Mouse (Mus musculus) kidney, adult 18-20 months (tissue): ENCODE measurements at regions not wholly inside any gene's neighbourhood (a gene's known extent, or its start where the extent isn't known, plus 50 kb on each side); places are given as distances from the start of the nearest gene placed in this dataset.
A peak's percentile ranks its signal among the peaks of the same experiment; 100 is the strongest.

ENCODE experiments used
- DNase-seq: peaks from one replicate; pipeline ENCODE4 v3.0.0; 2021

DNA sequence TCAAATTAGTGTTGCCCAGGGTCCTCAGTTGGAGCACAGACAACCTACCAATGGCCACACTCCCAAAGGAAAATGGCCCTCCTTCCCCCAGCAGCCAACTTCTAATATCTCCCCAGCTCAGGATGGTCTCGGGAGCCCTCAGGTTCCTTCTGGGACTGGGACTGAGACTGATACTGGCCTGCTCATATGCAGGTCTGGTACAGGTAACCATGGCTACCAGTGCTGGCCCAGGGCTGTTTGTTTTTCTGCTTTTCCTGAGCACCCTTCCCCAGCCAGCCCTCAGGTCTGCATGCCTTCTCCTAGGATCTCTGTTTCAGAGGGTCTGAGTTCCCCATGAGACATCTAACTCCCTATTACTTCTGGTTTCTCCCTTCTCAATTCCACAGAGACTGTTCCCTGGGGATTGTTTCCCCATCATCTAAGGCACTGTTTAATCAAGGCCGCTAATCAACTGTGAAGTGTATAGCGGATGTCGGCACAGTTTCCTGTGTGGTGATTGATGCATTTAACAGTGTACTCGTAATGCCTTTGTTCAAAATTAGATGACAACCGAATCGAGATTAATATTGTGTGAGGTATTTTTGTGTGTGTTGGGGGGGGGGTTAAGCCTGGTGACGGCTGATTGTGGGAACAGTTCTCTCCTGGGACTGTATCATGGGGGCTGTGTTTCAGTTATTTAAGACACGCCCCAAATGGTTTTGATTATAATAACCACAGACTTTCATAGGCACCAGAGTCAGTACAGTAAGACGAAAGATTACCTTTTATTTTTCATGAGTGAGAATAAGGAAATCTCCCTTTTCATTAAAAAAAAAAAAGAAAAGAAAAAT is 120.8 kb upstream of the Lmcd1 start:
- no peak for DNase-seq

DNA sequence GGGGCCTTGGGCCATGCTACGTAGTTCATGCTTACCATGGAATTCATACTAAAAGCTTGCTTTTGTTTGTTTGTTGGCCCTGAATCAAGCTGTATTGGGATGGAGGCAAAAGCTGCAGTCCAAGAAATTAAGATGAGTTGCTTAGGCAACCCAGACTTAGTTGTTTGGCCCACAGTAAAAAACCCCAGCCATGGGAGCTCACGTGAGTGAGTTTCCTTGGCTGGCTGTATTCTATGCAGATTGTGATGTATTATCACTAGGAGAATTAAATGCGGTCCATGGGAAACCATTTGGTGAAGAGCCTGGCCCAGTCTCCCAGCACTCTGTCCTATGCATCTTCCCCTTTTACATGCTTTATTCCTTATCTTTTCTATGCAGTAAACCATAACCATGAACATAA is 106.1 kb upstream of the Lmcd1 start:
- no peak for DNase-seq

- no peak for DNase-seq
Observed at GRCm38 (mm10) chr6:112176344-112176743, 97.2 kb upstream of the Lmcd1 start.

GRCm38 (mm10) chr6:112187636-112188035 is 85.9 kb upstream of the Lmcd1 start:
- no peak for DNase-seq

DNA sequence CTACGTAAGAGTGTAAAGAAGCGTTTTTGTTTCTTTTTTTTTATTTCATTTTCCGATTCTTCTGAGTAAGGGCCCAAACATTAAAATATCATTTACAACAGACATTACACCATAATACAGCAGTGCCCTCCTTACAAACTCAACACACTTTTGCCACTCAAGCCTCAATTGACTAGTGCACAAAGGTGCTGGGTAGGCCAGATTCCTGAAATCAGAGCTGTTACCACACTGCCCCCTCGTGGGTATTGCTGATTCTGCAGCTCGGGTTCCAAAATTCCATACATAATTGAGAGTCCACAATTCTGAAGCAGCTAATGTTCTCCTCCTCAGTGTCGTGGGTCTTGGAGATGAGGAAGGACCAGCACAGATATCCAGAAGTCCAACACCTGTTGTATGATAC is 82.5 kb upstream of the Lmcd1 start:
- DNase-seq = peak; percentile 69

DNA sequence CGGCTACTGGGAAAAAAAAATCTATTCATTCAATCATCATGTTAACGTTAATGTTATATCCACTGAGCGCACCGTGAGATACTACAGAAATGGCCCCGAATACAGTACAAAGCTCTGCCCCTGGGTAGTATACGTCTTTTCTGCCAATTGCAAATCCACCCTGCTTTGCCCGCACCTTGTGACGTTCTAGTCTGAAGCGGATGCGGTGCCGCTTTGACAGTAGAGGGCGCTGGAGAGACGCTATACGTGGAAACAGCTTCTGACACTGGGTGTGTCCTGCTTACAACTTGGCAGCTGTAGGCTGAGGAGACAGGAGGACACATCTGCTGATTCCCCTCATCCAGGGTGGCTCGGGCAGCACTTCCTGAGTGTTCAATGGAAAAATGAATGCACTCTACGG is 76.1 kb upstream of the Lmcd1 start:
- peak; percentile 77 for DNase-seq

GRCm38 (mm10) chr6:112199241-112199640 is 74.3 kb upstream of the Lmcd1 start:
- DNase-seq = no peak

- DNase-seq = no peak
Observed at GRCm38 (mm10) chr6:112202120-112202519, 71.4 kb upstream of the Lmcd1 start.

DNA sequence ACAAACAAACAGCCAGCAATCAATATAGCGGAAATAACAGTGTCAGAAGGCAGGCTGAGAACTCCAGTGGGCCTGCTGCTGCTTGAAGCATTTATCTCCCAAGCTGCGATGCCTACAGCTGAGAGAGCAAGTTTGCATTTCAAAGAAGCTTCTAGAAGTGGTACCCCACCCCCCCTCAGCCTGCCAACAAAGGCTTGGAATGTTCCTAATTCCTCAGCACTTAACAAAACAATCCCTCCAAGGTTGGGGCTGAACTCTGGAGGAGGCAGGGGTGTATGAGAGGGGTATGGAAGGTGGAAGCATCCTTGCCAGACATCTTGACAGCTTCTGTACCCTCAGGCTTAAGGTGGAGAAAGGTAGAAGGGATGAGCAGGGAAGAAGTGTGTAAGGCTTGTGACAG is 70.2 kb upstream of the Lmcd1 start:
- no peak for DNase-seq

DNA sequence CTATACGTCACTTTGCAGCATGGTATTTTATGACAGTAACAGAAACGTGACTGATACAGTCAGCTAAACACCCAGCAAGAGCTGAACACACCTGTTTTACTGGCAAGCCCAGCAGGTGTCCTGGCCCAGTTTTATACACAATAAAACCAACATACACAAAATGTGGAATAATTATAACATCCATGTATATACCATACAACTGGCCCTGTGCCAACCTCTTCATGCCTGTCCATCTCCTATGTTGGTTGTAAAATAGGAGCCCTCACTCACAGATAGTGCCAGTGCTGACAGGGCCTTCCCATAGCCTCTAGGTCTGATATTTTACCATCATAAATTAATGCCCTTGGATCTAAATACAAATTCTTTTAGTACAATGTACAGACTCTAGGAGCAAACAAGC is 68.6 kb upstream of the Lmcd1 start:
- DNase-seq = no peak

- no peak for DNase-seq
Observed at GRCm38 (mm10) chr6:112205420-112205995, 68.0 kb upstream of the Lmcd1 start.

GRCm38 (mm10) chr6:112207229-112207628 is 66.3 kb upstream of the Lmcd1 start:
- DNase-seq = no peak

DNA sequence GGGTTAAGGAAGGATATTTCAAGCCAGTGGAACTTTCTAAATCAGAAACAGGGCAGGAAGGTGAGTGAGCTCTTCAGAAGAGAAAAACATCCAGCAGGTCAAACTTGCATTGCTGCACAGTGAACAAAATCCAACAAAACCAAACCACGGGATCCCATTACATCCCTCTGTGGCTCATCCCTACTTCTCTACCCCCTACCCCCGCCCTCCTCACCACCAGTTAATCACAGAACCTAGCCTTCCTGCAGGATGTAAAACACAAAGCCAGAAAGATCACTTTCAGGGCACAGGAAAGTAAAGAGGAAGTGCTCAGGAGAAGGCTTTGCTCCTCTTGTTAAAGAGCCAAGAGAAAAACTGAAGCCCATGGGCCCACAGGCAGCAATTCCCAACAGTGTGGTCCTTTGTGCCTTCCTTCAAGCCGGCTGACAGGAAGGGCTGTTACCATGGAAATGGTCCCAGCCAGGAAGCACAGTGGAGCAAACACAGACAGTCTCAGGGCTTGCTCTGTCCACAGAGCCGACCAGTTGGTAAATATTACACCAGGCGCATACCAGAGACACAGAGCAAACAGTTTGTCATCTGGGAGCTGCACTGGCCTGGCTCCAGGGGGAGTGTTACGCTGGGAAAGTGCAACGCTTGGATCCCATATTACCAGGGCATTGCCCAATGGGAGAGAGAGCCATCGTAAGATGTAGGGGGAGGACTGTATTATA is 63.2 kb upstream of the Lmcd1 start:
- DNase-seq = peak; percentile 65

GRCm38 (mm10) chr6:112216868-112217267 is 56.7 kb upstream of the Lmcd1 start:
- no peak for DNase-seq

DNA sequence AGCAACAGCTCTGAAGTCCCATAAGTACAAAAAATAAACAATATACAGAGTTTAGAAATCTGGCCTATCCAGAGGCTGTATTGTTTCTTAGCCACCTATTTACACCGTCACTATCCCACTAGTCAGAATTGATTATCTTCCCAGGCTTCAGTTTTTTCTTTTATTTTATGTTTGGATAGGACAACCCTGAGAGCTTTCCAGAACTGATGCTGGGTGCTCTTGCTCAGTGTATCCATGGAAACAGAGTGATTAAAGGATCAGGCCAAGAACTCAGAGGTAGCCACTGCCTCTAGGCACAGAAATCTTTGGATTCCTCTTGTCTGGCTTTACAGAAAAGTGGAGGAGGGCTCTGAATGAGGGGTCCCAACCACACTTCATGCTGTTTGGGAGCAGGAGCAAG is 55.3 kb upstream of the Lmcd1 start:
- DNase-seq = no peak

DNA sequence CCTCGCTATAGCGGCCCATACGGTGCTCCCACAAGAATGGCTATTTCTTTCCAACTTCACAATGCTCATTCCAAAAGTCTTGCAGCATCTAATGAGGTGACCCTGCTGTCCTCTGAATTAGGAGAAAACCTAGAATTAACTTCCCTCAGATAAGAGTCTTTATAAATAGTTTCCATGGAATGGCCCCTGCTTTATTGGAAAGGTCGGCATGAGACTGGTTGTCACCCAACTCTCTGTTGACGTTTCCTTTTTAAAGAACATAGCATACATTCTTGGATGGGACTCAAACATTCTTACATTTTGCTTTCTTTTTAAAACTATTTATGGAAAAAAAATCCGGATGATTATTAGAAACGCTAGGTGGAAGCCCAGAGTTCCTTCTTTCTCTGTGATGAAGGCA is 53.9 kb upstream of the Lmcd1 start:
- DNase-seq = no peak

DNA sequence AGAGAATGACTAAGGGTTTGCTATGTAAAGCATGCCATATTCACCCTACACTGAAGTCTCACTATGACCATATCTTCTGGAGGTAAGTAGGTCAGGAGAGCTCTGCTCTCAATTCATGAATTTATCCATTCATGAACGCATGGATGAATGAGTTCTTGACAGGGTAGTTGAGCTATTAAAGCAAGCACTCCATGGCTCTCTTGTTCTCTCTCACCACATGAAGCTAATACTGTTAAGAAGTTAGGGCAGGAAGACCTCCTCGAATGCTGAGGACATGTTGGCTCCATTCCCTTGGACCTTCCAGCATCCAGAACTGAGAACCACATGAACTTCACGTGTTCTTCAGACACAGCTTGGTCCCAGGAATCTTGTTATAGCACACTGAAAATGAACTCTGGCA is 53.4 kb upstream of the Lmcd1 start:
- DNase-seq = no peak

DNA sequence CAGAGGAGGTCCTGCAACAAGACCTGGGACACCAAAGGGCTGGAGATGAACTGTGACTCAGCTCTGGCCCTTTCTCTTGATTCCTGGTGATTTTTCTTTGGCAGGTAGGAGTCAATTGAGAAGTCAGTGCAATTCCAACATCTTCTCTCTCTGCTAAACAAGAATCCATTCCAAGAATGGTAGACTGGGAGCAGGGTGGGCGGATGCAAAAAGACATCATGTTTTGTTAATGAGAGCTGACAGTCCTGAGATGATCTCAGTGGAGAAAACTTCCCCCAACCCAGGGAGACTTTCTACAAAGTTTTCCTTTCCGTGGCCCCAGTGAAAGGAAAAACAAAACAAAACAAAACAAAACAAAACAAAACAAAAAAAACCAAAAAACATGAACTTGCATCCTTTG is 52.2 kb upstream of the Lmcd1 start:
- DNase-seq = no peak

GRCm38 (mm10) chr6:112223325-112223724 is 50.2 kb upstream of the Lmcd1 start:
- DNase-seq = no peak
